Mouse (Mus musculus): ENCODE results near the gene Rbfox2. TPM values are rescaled to one million over a fixed set of nuclear protein-coding genes. Genes with fewer than 3 reads are reported as not detected.
"Not testable (repeated sequence)": the region's sequence is repeated elsewhere in the genome, so short reads cannot be mapped to it uniquely, and the experiment has no call there.

Gene Rbfox2
- polyA plus RNA-seq, 1 experiment from 2014 or later: 78.4 TPM

DNA sequence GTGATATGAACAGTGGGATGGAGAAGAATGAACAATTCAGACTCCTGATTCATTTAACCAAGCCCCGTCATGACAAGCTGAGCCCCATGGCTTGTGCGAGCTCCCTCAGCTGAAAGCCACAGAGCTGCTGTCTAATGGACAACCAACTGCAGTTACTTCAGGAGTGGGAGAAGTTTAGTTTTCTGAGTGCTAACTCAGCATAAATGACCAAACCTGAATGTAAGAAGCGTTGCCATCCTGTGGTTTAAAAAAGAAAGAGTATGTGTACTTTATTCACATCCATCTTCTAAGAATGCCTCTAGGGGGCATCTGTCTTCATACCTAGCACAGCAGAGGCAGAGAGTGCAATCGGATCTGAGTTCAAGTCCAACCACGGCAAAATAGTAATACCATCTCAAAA is 35.5 kb downstream of the Rbfox2 start:
- H3K27ac ChIP-seq: no peak overlapping the region
- H3K9me3 ChIP-seq: no peaks in the 10 kb centered on the region
- H3K4me3 ChIP-seq (replicated peaks): no peak overlapping the region
- WGBS: 92% methylated on average over 5 of the region's 5 CpGs
- no peaks in the 10 kb centered on the region for H3K27me3 ChIP-seq
- H3K4me1 ChIP-seq (replicated peaks): peaks cover 53% of the 10 kb centered on the region
- ATAC-seq (ENCODE audit: insufficient number of reproducible peaks, insufficient read depth, low FRiP score, low TSS enrichment, low read depth): no peak
- no peaks in the 10 kb centered on the region for H3K36me3 ChIP-seq
- H3K4me2 ChIP-seq: no peak overlapping the region
- no peak overlapping the region for H3K9ac ChIP-seq (replicated peaks)

DNA sequence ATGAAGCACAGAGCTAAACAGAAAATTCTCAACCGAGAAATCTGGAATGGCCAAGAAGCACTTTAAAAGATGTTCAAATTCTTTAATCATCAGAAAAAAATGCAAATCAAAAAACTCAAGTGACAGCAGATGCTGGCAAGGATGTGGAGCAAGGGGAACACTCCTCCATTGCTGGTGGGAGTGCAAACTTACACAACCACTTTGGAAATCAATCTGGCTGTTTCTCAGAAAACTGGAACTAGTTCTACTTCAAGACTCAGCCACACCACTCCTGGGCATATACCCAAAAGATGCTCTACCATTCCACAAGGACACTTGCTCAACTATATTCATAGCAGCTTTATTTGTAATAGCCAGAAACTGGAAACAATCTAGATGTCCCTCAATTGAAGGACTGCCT is 37.3 kb downstream of the Rbfox2 start:
- peaks cover 40% of the 10 kb centered on the region for H3K4me1 ChIP-seq (replicated peaks)
- H3K9me3 ChIP-seq; H3K27me3 ChIP-seq; H3K4me3 ChIP-seq (replicated peaks); H3K27ac ChIP-seq; H3K36me3 ChIP-seq; H3K9ac ChIP-seq (replicated peaks); H3K4me2 ChIP-seq; ATAC-seq (ENCODE audit: insufficient number of reproducible peaks, insufficient read depth, low FRiP score, low TSS enrichment, low read depth): not testable (repeated sequence)
- 100% methylated on average over 1 of the region's 1 CpGs for WGBS

DNA sequence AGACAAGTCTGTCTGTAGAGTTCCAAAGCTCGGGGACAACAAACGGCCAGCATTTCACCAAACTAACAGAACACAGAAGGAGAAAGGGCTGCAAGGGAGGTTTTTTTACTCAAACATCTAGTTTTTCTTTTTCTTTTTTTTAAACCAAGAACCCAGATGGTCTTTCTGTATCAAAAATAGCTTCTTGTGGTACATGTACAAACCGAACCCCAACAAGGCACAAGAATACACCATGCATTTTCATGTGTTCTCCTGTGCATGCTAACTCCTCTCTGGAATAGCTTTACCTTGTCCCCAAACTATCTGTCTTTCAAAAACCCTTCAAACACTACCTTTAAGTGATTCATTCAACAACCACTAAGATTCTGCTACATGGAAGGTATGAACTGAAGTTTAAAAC is 38.4 kb downstream of the Rbfox2 start:
- no peaks in the 10 kb centered on the region for H3K27me3 ChIP-seq
- no peak overlapping the region for H3K4me2 ChIP-seq
- H3K36me3 ChIP-seq: no peaks in the 10 kb centered on the region
- WGBS: 87% methylated on average over 3 of the region's 3 CpGs
- H3K4me1 ChIP-seq (replicated peaks): peaks cover 30% of the 10 kb centered on the region
- H3K9ac ChIP-seq (replicated peaks): no peak overlapping the region
- H3K9me3 ChIP-seq: no peaks in the 10 kb centered on the region
- H3K27ac ChIP-seq: peak overlapping the region; percentile 60; the same call in 1 of the 2 replicates
- H3K4me3 ChIP-seq (replicated peaks): no peak overlapping the region
- ATAC-seq (ENCODE audit: insufficient number of reproducible peaks, insufficient read depth, low FRiP score, low TSS enrichment, low read depth): no peak

DNA sequence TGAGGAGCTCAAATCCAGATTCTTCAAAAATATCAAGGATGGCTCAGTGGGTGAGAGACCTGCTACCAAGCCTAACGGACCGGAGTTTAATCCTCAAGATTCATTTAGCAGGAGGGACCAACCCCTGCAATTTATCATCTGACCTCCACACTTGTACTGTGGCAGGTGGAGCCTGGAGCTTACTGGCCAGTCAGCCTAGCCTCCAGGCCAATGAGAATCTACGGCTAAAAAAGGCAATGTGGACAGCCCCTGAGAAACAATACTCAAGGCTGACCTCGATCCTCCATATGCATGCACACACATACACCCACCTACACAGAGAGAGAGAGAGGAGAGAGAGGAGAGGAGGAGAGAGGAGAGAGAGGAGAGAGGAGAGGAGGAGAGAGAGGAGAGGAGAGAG is 41.5 kb downstream of the Rbfox2 start:
- no peak overlapping the region for H3K4me3 ChIP-seq (replicated peaks)
- H3K27me3 ChIP-seq: no peaks in the 10 kb centered on the region
- no peaks in the 10 kb centered on the region for H3K36me3 ChIP-seq
- 46% methylated on average over 4 of the region's 4 CpGs for WGBS
- no peak overlapping the region for H3K9ac ChIP-seq (replicated peaks)
- no peak for ATAC-seq (ENCODE audit: insufficient number of reproducible peaks, insufficient read depth, low FRiP score, low TSS enrichment, low read depth)
- H3K9me3 ChIP-seq: no peaks in the 10 kb centered on the region
- H3K4me1 ChIP-seq (replicated peaks): peaks cover 27% of the 10 kb centered on the region
- H3K27ac ChIP-seq: no peak overlapping the region
- no peak overlapping the region for H3K4me2 ChIP-seq

DNA sequence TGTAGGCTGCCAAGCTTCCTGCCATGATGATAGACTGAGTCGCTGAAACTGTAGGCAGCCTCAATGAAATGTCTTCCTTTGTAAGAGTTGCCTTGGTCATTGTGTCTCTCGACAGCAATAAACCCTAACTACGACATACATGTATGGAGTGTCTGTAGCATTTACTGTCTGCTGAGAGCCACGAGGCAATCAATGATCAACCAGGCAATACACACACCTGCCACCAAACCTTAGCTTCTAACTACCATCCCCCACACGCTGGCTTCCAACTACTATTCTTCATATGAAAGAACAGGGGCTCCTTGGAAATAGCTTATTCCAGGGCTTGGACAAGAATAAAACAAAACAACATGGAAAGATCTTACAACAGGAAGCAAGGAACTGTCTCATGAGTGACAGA is 42.5 kb downstream of the Rbfox2 start:
- Histone ChIP-seq H3K4me1 (replicated peaks) (peaks cover 33% of the 10 kb centered on the region), H3K36me3 (no peaks in the 10 kb centered on the region), H3K9me3 (no peaks in the 10 kb centered on the region), H3K27me3 (no peaks in the 10 kb centered on the region), H3K4me3 (replicated peaks) (no peak overlapping the region), H3K4me2 (no peak overlapping the region), H3K27ac (no peak overlapping the region), H3K9ac (replicated peaks) (no peak overlapping the region)
- ATAC-seq (ENCODE audit: insufficient number of reproducible peaks, insufficient read depth, low FRiP score, low TSS enrichment, low read depth): no peak
- 85% methylated on average over 5 of the region's 5 CpGs for WGBS

DNA sequence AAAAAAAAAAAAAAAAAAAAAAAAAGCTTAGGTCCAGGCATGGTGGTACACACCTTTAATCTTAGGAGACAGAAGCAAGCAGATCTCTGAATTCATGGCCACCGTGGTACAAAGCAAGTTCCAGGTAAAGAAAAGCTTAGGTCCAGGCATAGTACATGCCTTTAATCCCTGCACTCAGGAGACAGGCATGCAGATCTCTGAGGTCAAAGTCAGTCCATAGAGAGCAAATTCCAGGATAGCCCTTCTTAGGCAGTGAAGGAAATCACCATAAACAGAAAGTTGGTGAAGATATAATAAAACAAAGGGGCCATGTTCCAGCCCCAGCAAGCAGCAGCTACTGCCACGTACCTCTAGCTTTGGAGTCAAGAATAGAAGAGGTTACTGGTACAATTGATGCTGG is 44.0 kb downstream of the Rbfox2 start:
- no peaks in the 10 kb centered on the region for H3K27me3 ChIP-seq
- peaks cover 38% of the 10 kb centered on the region for H3K4me1 ChIP-seq (replicated peaks)
- H3K36me3 ChIP-seq: no peaks in the 10 kb centered on the region
- WGBS: 84% methylated on average over 2 of the region's 2 CpGs
- no peak overlapping the region for H3K4me3 ChIP-seq (replicated peaks)
- H3K9me3 ChIP-seq: no peaks in the 10 kb centered on the region
- no peak overlapping the region for H3K4me2 ChIP-seq
- ATAC-seq (ENCODE audit: insufficient number of reproducible peaks, insufficient read depth, low FRiP score, low TSS enrichment, low read depth): no peak
- H3K9ac ChIP-seq (replicated peaks): no peak overlapping the region
- H3K27ac ChIP-seq: no peak overlapping the region

DNA sequence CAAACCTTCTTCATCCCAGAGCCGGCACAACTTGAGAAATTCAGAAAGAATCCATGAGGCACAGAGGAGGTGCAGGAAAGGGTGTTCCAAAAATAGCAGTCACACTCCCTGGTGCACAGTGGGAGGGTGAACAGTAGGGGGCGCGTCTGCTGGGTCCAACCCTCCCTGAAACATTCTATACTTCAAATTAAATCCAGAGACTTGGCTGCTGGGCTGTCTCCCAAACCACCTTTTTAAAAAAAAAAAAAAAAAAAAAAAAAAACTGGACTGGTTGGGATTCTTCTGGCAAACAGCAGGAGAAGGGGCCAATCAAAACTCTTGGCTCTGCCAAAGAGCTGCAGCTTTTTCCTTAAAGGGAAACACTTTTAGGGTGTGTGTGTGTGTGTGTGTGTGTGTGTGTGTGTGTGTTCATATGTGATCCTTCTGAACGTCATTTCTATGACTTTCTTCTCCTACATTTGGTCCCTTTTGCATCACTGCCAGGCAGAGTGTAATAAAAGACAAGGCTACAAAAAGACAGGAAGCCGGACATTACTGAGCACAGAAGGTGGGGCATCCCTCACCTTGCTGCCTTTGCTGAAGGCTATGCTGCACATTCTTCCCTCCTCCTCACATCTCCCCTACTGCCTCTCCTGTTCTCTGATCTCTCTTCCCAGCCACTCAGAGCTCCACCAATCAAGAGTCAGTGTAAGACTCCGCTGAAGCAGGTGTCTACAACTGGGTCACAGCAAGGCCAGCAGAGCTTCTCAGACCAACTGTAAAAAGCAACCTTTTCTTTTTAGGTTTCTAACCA is 49.2 kb downstream of the Rbfox2 start:
- Histone ChIP-seq H3K27me3 (no peaks in the 10 kb centered on the region), H3K9ac (replicated peaks) (no peak overlapping the region), H3K4me3 (replicated peaks) (no peak overlapping the region), H3K9me3 (no peaks in the 10 kb centered on the region), H3K4me1 (replicated peaks) (peaks cover 68% of the 10 kb centered on the region), H3K36me3 (no peaks in the 10 kb centered on the region), H3K4me2 (peak overlapping the region; percentile 40), H3K27ac (peak overlapping the region; percentile 90)
- 0 out of 2 replicates have a peak, but pooled peaks have one; percentile 45 for ATAC-seq (ENCODE audit: insufficient number of reproducible peaks, insufficient read depth, low FRiP score, low TSS enrichment, low read depth)
- 11% methylated on average over 6 of the region's 6 CpGs for WGBS

DNA sequence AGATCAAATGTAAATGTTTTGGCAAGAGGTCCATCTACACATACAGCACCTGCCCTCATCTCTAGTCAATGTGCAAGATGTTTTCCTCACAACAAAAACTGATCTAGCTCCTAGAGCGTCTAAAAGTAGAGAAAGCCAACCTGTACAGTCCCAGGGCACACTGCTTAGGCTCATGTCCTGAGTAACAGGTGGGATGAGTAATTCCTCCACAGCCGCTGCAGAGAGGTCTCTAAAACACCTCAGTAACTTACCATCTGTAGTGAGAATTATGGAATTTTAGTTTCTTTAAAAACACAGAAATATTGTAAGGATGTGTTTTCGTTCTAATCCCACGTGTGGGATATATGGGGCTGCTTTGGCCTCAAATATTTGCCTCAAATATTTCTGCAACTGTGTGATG is 50.0 kb downstream of the Rbfox2 start:
- H3K9ac ChIP-seq (replicated peaks): peak overlapping the region; percentile 14; the same call in 1 of the 2 replicates
- peak overlapping the region; percentile 85 for H3K27ac ChIP-seq
- ATAC-seq (ENCODE audit: insufficient number of reproducible peaks, insufficient read depth, low FRiP score, low TSS enrichment, low read depth): no peak
- no peaks in the 10 kb centered on the region for H3K27me3 ChIP-seq
- no peak overlapping the region for H3K4me3 ChIP-seq (replicated peaks)
- peaks cover 77% of the 10 kb centered on the region for H3K4me1 ChIP-seq (replicated peaks)
- 67% methylated on average over 4 of the region's 4 CpGs for WGBS
- H3K36me3 ChIP-seq: no peaks in the 10 kb centered on the region
- H3K9me3 ChIP-seq: no peaks in the 10 kb centered on the region
- peak overlapping the region; percentile 35 for H3K4me2 ChIP-seq

DNA sequence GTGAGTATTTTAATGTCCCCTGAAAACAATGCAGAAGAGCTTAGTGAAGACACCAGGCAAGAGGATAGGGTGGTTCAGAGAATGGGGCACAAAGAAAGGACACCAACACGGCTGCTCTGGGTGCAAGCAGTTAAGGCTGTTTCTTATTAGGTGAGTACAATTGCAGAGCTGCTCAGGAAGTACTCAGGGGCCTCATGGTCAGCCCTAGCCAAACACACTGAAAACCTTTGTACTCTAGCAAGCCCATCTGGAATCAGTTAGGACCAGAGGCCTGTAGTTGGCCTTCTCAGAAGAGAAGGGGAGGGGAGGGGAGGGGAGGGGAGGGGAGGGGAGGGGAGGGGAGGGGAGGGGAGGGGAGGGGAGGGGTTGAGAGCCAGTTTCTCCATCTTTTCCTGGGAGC is 52.2 kb downstream of the Rbfox2 start:
- 3% methylated on average over 1 of the region's 1 CpGs for WGBS
- ATAC-seq (ENCODE audit: insufficient number of reproducible peaks, insufficient read depth, low FRiP score, low TSS enrichment, low read depth): peak; percentile 77
- peaks cover 95% of the 10 kb centered on the region for H3K4me1 ChIP-seq (replicated peaks)

DNA sequence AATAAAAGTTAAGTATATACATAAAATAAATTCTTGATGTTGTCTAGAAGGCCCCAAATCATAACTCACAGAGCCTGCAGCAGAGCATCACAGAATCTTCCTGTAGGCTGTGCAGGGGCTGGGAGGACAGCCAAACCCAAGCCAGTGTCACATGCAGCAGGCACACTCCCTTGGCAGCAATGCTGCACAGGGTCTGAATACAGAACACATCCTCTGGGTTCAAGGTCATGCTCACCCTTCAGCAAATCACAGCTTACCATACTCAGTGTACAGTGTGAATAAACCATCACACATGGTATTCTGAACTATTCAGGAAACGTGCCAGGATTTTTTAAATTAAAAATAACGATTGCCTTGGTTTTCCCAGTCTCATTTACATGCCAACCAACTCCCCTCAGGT is 52.7 kb downstream of the Rbfox2 start:
- Histone ChIP-seq H3K9ac (replicated peaks) (0 out of 2 replicates have a peak overlapping the region, but pooled peaks have one; percentile 34), H3K27me3 (no peaks in the 10 kb centered on the region), H3K9me3 (no peaks in the 10 kb centered on the region), H3K36me3 (no peaks in the 10 kb centered on the region), H3K27ac (peak overlapping the region; percentile 98), H3K4me2 (peak overlapping the region; percentile 42), H3K4me3 (replicated peaks) (no peak overlapping the region), H3K4me1 (replicated peaks) (peaks cover 95% of the 10 kb centered on the region)
- ATAC-seq (ENCODE audit: insufficient number of reproducible peaks, insufficient read depth, low FRiP score, low TSS enrichment, low read depth): peak; percentile 58; the same call in 1 of the 2 replicates
- 11% methylated on average over 2 of the region's 2 CpGs for WGBS

More for the DNA sequence above, 52.2 kb downstream of the Rbfox2 start:
- H3K27me3 ChIP-seq: no peaks in the 10 kb centered on the region
- H3K36me3 ChIP-seq: no peaks in the 10 kb centered on the region
- no peaks in the 10 kb centered on the region for H3K9me3 ChIP-seq
- H3K9ac ChIP-seq (replicated peaks): no peak overlapping the region
- H3K4me2 ChIP-seq: peak overlapping the region; percentile 42
- no peak overlapping the region for H3K4me3 ChIP-seq (replicated peaks)
- H3K27ac ChIP-seq: peak overlapping the region; percentile 98

DNA sequence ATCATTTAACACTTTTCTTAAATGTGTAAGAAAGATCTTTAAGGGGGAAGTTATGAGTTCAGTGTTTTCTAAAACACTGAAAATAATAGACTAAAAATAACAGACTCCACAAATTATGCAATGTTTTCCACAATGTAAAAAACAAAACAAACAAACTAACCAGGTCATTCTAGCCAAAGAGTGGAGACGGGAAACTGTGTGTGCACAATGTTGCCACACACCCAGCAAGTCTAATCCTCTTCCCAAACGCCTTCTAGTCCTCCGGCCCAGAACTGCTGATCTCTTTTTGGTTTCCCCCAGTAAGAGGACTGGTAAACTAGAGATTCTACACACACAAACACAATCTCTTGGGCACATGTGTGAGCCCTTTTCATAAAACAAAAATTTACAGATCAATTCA is 55.1 kb downstream of the Rbfox2 start:
- WGBS: 68% methylated on average over 3 of the region's 3 CpGs

DNA sequence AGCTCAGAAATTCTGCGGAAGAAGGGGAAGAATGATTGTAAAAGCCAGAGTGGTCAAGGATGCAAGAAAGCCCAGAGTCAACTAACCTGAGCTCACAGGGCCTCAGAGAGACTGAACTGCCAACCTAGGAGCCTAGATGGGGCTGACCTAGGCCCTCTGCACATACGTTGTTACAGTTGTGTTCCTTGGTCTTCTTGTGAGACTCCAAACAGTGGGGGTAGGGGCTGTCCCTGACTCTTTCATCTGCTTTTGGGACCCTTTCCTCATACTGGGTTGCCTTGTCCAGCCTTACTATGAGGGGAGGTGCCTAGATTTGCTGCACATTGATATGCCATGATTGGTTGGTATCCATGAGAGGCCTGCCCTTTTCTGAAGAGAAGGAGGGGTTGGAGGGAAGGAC is 56.0 kb downstream of the Rbfox2 start:
- Histone ChIP-seq H3K4me1 (replicated peaks) (peaks cover 85% of the 10 kb centered on the region), H3K4me2 (no peak overlapping the region), H3K36me3 (no peaks in the 10 kb centered on the region), H3K27me3 (no peaks in the 10 kb centered on the region), H3K9ac (replicated peaks) (no peak overlapping the region), H3K9me3 (no peaks in the 10 kb centered on the region), H3K27ac (no peak overlapping the region), H3K4me3 (replicated peaks) (no peak overlapping the region)
- WGBS: 85% methylated on average over 2 of the region's 2 CpGs
- no peak for ATAC-seq (ENCODE audit: insufficient number of reproducible peaks, insufficient read depth, low FRiP score, low TSS enrichment, low read depth)

More for the DNA sequence above, 55.1 kb downstream of the Rbfox2 start:
- no peaks in the 10 kb centered on the region for H3K36me3 ChIP-seq
- H3K27ac ChIP-seq: peak overlapping the region; percentile 82; the same call in 1 of the 2 replicates
- peaks cover 84% of the 10 kb centered on the region for H3K4me1 ChIP-seq (replicated peaks)
- H3K27me3 ChIP-seq: no peaks in the 10 kb centered on the region
- H3K4me2 ChIP-seq: no peak overlapping the region
- no peaks in the 10 kb centered on the region for H3K9me3 ChIP-seq
- ATAC-seq (ENCODE audit: insufficient number of reproducible peaks, insufficient read depth, low FRiP score, low TSS enrichment, low read depth): no peak
- H3K4me3 ChIP-seq (replicated peaks): no peak overlapping the region
- H3K9ac ChIP-seq (replicated peaks): no peak overlapping the region
